ENCODE assay signal across 25 mouse cellular contexts in genomic region chr4:80515087-80515486, GRCm38 (mm10).
"Had no signal": no experiment of that assay in that cellular context is flagged by ENCODE, and none has a peak within 500 bp of the region (broad histone marks: within the 10 kb centered on the region; RNA-seq: fewer than 3 reads in every experiment).

No protein-coding gene starts in this region.

- H3K27ac ChIP-seq: gastrocnemius, adult 2 months; heart, embryonic 10.5 days; hindbrain, embryonic 10.5 days; hindbrain, embryonic 12.5 days; intestine, embryonic 15.5 days; layer of hippocampus, adult 2 months; left cerebral cortex, adult 2 months; limb, embryonic 10.5 days; limb, embryonic 12.5 days had no signal

- ATAC-seq: hindbrain, embryonic 16.5 days; inflammation-experienced regulatory T-cells, adult 6 months; intestine, embryonic 15.5 days; intestine, postnatal 0 days had no signal

- H3K4me2 ChIP-seq: heart, embryonic 12.5 days; hindbrain, embryonic 12.5 days; hindbrain, embryonic 14.5 days; intestine, embryonic 15.5 days; limb, embryonic 12.5 days had no signal

- H3K4me3 ChIP-seq: gastrocnemius, adult 2 months; heart, embryonic 10.5 days; heart, embryonic 12.5 days; hindbrain, embryonic 10.5 days; hindbrain, embryonic 12.5 days; intestine, embryonic 15.5 days; layer of hippocampus, adult 2 months; left cerebral cortex, adult 2 months; limb, embryonic 10.5 days; limb, embryonic 12.5 days had no signal

- H3K9me3 ChIP-seq: heart, embryonic 10.5 days; heart, embryonic 12.5 days; hindbrain, embryonic 10.5 days; hindbrain, embryonic 12.5 days; intestine, embryonic 15.5 days; limb, embryonic 10.5 days; limb, embryonic 12.5 days had no signal

- H3K4me1 ChIP-seq: heart, embryonic 10.5 days; heart, embryonic 12.5 days; hindbrain, embryonic 12.5 days; intestine, embryonic 15.5 days had no signal

- H3K36me3 ChIP-seq: heart, embryonic 10.5 days; heart, embryonic 12.5 days; hindbrain, embryonic 10.5 days; hindbrain, embryonic 12.5 days; intestine, embryonic 15.5 days; limb, embryonic 10.5 days; limb, embryonic 12.5 days had no signal

- H3K27me3 ChIP-seq: heart, embryonic 12.5 days; hindbrain, embryonic 12.5 days; intestine, embryonic 15.5 days; limb, embryonic 12.5 days had no signal

- H3K9ac ChIP-seq: heart, embryonic 12.5 days; hindbrain, embryonic 12.5 days; hindbrain, embryonic 14.5 days; intestine, embryonic 15.5 days; limb, embryonic 12.5 days had no signal

- DNase-seq: gastrocnemius, adult 2 months; gastrocnemius, postnatal 10 days; gastrocnemius, postnatal 25 days; heart, adult 18-20 months; heart, postnatal 10 days; heart, postnatal 4 days; kidney, adult 18-20 months; kidney, adult 8-10 months; kidney, postnatal 10 days; kidney, postnatal 25 days; kidney, postnatal 4 days; liver had no signal
